10 mouse cellular contexts compared by ENCODE assay signal in the genomic region with DNA sequence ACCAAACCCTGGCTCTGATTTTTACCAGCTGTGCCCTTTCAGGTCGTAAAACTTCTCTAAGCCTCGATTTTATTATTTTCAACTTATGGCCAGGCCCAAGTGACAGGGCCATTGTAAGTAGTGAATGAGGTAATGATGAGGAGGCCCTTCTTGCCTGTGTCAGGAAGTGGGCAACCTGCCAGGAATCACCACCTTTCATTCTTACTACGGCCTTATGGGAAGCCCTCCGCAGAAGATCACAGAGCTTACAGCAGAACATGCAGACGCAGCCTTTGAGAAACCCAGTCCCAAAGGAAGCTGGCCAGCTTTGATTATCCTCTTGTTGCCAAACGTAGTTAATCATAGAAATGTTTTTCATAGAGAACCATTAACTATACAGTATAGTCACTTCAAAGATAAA.
DNase-seq lines count a peak whose midpoint lies in the region; ATAC-seq lines count a peak whose summit lies in the region.
"Had no signal": no experiment of that assay in that cellular context is flagged by ENCODE, and none has a peak within 500 bp of the region (broad histone marks: within the 10 kb centered on the region; RNA-seq: fewer than 3 reads in every experiment).

No protein-coding gene starts in this region.

- no peak overlapping the region for H3K27ac ChIP-seq in midbrain, embryonic 12.5 days (replicated peaks)
- no peak overlapping the region for H3K27ac ChIP-seq in midbrain, embryonic 10.5 days (replicated peaks)
- H3K27ac ChIP-seq: left cerebral cortex, adult 2 months had no signal

- peak; percentile 51 for DNase-seq in embryo, embryonic 11.5 days (ENCODE audit: low read depth, low spot score)
- DNase-seq in embryo, embryonic 10 days (ENCODE audit: low spot score): no peak
- DNase-seq in midbrain, embryonic 10.5 days (ENCODE audit: low spot score): no peak
- peak; percentile 23 for DNase-seq in kidney, adult 9 months
- peak; percentile 58 for DNase-seq in lung, postnatal 14 days
- DNase-seq in right cerebral cortex, adult 2 months (ENCODE audit: low spot score in 2 of 2): no peak
- DNase-seq in left cerebral cortex, adult 18-20 months (ENCODE audit: low spot score in 2 of 2): no peak
- DNase-seq: cerebellum, adult 9-11 months had no signal

- no peak overlapping the region for H3K4me3 ChIP-seq in midbrain, embryonic 12.5 days
- no peak overlapping the region for H3K4me3 ChIP-seq in midbrain, embryonic 10.5 days
- H3K4me3 ChIP-seq: left cerebral cortex, adult 2 months had no signal

- no peaks in the 10 kb centered on the region for H3K36me3 ChIP-seq in midbrain, embryonic 12.5 days
- H3K36me3 ChIP-seq in midbrain, embryonic 10.5 days: no peaks in the 10 kb centered on the region

- ATAC-seq in midbrain, embryonic 12.5 days (ENCODE audit: low FRiP score, low read depth): 0 out of 2 replicates have a peak, but pooled peaks have one; percentile 30

- WGBS in midbrain, embryonic 12.5 days: 52% methylated on average over 6 of the region's 6 CpGs
- WGBS in midbrain, embryonic 10.5 days: 85% methylated on average over 6 of the region's 6 CpGs

- H3K27me3 ChIP-seq in midbrain, embryonic 12.5 days: no peaks in the 10 kb centered on the region
- no peaks in the 10 kb centered on the region for H3K27me3 ChIP-seq in midbrain, embryonic 10.5 days (ENCODE audit: low read depth, poor library complexity, severe bottlenecking)

- H3K4me2 ChIP-seq in midbrain, embryonic 12.5 days (replicated peaks): no peak overlapping the region

- peaks cover 16% of the 10 kb centered on the region; the same call in 1 of the 2 replicates for H3K4me1 ChIP-seq in midbrain, embryonic 12.5 days
- peaks cover 8% of the 10 kb centered on the region for H3K4me1 ChIP-seq in midbrain, embryonic 10.5 days

- H3K9ac ChIP-seq in midbrain, embryonic 12.5 days (replicated peaks): no peak overlapping the region

- no peaks in the 10 kb centered on the region for H3K9me3 ChIP-seq in midbrain, embryonic 12.5 days
- no peaks in the 10 kb centered on the region for H3K9me3 ChIP-seq in midbrain, embryonic 10.5 days (replicated peaks)

Comparison
In these comparisons a context has a peak if more than half of its experiments do, and no peak if none do; other contexts are left out.
1. DNase-seq: peak in embryo, embryonic 11.5 days (single experiment), kidney, adult 9 months (single experiment) and lung, postnatal 14 days (single experiment); none in embryo, embryonic 10 days (single experiment), midbrain, embryonic 10.5 days (single experiment), right cerebral cortex, adult 2 months (0 of 2) and left cerebral cortex, adult 18-20 months (0 of 2).